Mouse (Mus musculus): ENCODE data around the gene Cntnap4.

GRCm38 (mm10) chr8:112653276-112653675 is 83.4 kb downstream of the Cntnap4 start:
- TF ChIP-seq POLR2A (IDR thresholded peaks at IDR 0.05; ENCODE audit: insufficient read depth, low read length) = no peak
- no peak for TF ChIP-seq EP300 (IDR thresholded peaks at IDR 0.05; ENCODE audit: insufficient read depth, low read depth, low read length)
- no peak for TF ChIP-seq CTCF (IDR thresholded peaks at IDR 0.05; ENCODE audit: low read depth, low read length)
